Mouse (Mus musculus) erythroblast, adult 5-6 weeks (primary cell): ENCODE measurements around the gene Pms2. TPM values are rescaled to one million over a fixed set of nuclear protein-coding genes. Genes with fewer than 3 reads are reported as not detected.
A peak's percentile ranks its signal among the peaks of the same experiment; 100 is the strongest.

ENCODE experiments used
- ATAC-seq: replicated peaks from 2 replicates; pipeline ENCODE4 v1.8.0; 2016; ENCODE audit warnings: moderate number of reproducible peaks, mild to moderate bottlenecking, moderate TSS enrichment, inconsistent platforms; ENCODE audit not compliant: poor library complexity, low FRiP score, severe bottlenecking
- total RNA-seq, 2 experiments: library from RNA; stranded (forward) in 1 of 2; stranded (reverse) in 1 of 2; fragments of 150-400 nt in 1 of 2; fragments of 200-764, 138-1000 nt in 1 of 2; gene quantifications; 2 replicates each; pipeline versions ENCODE4 v1.2.3 to v1.2.4; 2015 to 2017; ENCODE audit warnings: low replicate concordance in 2 of 2

Gene Pms2
- total RNA-seq (2015; ENCODE audit: low replicate concordance), result 2.5 and 6.1 TPM in 2 replicates
- total RNA-seq (2017; ENCODE audit: low replicate concordance), result 14.8 and 17.8 TPM in 2 replicates

DNA sequence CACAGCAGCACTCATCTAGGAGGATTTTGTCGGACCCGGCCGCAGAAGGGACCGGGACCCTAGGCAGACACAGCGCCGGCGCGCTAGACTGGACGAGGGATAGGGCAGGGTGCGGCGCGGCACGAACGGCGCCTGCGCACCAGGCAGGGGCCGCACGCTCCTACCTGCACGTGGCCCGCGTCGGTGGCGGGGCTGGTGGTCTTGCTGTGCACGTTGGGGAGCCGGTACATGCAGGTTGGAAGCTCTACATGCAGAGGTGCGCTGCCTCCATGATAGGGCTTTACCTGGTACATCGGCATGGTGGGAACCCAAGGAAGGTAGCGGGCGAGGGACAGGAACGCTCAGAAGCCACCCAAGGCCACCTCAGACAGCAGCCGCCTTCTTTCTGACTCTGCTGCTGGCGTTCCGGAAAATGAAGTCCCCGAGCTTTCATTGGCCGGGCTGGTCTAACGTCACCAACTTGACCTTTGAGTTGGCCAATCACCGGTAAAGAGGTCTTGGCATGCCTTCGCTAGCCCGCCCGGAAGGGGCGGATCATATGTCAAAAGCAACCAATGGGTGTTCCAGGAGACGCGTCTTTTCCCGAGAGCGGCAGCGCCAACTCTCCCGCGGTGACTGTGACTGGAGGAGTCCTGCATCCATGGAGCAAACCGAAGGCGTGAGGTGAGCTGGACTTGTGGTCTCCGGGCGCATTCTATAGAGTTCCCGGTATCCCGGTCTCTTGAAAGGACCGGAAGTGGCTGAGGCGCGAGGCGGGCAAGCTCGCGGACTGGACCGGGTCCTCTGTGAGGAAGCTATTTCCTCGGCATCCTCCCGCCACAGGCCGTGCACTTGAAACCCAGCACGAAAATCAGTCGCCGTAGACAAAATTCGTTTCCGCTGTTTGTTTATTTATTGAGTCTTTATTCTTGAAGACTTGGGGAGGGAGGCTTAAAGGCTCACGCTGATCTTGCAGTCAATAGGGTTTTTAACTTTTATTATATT is at the start of gene Pms2, which contains the start of gene Aimp2:
Pms2 (plus strand) TSS at position 548 of the 984 bp plus-strand sequence.
Aimp2 (minus strand) TSS at position 431 of the 984 bp plus-strand sequence.
- ATAC-seq, result peak; percentile 89

DNA sequence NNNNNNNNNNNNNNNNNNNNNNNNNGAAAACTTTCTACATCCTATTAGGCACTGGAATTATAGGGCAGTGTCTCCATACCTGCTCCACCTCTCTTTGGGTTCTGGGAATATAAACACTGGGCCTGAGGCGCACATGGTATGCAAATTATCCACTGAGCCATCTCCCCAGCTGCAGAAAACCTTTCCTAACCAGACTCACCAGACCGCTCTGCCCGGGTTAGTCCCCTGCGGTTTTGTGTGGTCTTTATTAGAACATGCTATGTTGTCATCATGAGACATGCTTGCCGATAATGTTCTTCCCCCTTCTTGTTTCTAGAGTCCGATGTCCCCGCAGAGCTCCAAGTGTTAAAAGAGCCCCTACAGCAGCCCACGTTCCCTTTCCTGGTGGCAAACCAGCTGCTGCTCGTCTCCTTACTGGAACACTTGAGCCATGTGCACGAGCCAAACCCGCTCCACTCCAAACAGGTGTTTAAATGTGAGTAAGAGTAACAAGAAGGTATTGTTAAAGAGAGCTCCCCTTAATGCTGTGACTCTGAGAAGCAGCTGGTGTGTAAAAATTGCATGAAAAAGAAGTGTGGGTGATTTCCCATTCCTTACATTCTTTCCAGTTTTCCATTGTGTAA is 38.1 kb upstream of the Pms2 start:
- ATAC-seq, result 0 out of 2 replicates have a peak, but pooled peaks have one; percentile 27

DNA sequence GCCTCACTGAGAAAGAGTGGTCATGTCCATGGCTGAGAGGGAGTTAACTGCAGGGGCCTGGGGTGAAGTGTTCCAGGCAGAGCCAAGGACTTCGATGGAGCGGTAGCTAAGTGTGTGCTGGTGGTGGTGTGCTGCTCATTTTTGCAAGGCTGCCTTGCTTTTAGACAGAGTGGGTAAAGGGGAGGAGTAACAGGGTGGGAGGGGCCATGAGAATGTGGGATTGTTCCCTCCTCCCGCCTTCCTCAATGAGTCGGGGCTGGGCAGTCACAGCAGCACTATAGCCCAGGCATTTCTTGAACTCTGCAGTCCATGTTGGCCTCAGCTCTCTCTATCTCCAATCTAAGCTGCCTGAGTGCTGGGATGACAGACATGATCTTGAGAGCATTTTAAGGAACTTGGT is 35.2 kb upstream of the Pms2 start:
- peak; percentile 35 for ATAC-seq

DNA sequence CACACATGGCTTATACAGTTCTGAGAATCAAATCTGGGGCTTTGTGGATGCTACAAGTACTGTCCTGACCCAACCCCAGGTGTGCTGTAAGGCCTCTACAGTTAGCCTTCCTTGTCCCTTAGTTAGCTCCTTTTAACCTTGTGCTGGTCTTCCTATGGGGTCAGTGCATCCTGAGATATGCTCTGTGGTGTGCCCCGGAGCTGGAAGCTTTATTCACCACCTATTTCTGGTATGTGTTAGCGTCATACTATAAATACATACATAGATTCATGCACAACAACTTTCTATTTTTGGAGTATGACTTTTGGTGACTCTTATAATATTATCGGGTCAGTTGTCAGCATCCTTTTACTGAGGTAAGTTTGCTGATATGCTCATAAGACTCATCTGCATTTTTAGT is 24.5 kb upstream of the Pms2 start:
- ATAC-seq, result no peak

DNA sequence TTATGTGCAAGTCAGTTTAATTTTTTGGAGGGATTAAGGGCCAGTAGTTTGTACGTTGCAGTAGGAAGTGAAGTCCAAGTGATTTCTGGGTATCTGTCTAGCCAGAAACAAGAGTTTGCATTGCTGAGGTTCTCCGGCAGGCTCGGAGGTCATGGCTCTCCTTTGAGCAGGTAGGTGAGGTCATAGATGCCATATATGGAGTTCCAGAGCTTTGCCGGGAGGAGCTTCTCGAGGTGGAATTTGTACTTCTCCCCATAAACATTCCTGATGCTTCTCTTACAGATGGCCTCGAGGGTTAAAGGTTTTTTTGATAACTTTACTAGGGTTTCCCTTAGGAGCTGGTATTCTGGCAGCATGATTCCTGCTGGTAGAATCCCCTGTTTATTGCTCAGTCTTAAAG is 19.0 kb upstream of the Pms2 start:
- ATAC-seq, result no peak

DNA sequence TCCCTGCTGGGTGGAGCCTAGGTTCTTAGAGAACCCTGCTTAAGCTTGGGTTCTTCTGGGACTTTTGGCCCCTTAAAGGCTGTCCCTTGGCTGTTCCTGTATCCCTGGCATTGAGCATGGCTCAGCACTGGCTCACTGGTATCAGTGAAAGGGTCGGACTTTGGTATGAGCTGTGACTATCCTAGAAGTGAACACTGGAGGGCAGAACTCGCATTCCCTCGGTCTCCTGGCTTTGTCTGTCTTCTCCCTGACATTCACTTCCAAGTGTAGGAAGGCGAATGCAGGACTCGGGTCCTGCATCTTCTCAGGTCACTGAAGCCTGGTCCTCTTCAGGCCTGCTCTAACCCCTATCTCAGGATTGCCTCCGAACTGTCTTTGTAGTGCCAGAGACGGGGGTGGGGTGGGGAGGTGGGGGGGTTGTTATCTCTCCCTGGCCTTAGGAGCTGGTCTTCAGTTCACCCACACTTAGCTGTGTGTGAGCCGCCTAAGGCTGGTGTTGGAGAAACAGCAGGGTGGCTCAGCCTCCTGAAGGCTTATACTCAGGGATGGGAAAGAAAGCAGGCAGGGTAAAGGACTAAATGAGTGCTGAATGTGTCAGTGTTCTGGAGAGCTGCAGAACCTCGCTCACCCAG is 17.4 kb upstream of the Pms2 start:
- ATAC-seq, result no peak

DNA sequence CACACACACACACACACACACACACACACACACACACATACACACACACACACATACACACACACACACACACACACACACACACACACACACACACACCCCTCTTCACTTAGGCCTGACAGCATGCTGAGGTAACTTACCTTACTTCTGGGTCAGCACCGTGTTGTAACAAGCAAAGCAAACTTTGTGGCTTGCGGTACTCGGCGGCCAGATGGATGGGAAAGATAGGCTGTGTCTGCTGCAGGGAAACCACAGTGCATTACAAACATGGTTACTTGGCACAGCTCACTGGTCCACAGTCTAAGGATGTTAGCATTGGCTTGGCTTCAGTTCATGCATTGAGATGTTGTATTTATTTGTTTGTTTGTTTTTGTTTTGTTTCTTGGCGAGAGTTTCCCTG is 16.4 kb upstream of the Pms2 start:
- ATAC-seq, result no peak

DNA sequence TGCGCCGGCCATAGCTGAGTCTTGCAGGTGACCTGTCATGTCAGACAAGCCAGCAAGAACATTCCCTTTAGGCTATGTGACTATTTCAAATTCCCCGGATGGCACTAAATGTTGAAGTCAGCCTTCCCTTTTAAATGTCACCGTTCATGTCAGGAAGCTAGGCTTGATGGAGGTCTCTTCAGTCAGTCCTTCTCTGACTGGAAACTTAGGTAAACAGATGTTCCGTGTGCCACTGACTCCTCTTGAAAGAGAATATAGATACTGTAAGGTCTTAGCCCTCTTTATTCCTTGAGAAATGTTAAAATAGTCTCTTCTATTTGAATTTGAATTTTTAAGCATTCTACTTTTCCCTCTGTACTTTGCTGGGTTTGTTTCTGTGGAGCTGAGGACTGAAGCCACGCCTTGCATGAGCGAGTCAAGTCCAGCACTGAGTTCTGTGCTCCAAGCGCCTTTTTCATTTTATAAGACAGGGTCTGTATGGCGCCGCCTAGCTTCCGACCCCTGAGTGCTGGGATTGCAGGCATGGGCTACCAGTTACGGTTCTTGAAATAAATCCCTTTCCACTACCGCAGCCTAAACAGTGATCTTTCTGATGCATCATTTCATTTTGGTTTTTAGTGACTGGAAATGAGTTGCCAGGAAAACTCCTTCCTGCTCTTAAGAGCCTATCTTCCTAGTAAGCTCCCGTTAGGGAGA is 12.0 kb upstream of the Pms2 start, which contains the start of gene Ankrd61:
Ankrd61 (minus strand) TSS at position 51 of the 696 bp plus-strand sequence.
- no peak for ATAC-seq

DNA sequence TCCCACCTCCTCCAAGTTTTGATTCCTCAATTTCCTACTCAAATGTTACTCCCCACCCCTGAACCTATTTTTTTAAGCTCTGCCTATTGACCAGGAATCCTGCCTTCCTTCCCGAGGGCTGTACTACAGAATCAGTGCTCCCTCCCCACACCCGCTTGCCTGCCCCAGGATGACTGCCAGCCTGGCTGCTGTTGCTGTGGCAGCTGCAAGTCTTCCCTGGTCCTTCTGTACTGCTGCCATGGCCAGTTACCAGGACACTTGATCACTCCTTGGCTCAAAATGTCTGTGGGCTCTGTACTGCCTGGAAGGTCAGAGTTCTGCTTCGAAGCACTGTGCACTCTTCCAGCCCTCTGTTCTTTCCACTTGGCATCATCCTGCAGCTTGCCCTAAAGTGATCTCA is 7.7 kb upstream of the Pms2 start:
- ATAC-seq, result 0 out of 2 replicates have a peak, but pooled peaks have one; percentile 1

DNA sequence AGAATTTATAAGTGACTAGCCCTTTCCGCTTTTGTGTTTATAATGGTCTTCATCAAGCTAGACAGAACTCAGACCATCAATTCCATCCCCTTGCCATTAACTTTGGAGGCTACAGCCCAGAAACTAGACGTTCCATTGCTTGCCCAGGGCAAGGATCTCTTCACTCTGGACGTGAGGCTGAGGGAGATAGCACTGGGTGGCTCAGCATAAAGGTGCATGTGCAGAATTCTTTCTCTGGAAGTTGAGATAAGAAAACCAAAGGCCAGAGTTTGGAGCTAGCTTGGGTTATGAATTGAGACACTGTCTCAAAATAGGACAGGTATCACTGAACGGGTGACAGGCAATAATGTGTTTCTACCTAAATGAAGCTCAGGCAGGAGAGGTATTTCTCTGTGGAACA is 6.0 kb upstream of the Pms2 start:
- ATAC-seq, result peak; percentile 36; the same call in 1 of the 2 replicates

DNA sequence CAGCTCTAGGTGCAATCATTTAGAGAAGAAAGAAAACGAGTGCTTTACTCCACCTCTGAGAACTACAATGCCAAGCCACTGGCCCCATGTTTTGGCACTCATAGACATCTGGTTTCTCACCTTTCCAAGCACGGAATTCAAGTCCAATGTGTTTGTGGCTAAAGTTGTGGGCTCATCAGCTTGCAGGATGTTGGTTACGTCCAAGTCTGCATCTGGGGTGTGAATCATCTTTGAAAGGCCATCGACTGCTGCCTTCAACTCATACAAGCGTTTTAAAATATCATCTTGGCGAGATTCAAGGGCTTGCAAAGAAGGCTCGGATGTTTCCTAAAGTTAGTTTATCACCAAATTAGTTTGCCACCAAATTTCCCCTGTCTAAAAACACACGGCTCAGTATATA is 3.3 kb upstream of the Pms2 start:
- no peak for ATAC-seq

DNA sequence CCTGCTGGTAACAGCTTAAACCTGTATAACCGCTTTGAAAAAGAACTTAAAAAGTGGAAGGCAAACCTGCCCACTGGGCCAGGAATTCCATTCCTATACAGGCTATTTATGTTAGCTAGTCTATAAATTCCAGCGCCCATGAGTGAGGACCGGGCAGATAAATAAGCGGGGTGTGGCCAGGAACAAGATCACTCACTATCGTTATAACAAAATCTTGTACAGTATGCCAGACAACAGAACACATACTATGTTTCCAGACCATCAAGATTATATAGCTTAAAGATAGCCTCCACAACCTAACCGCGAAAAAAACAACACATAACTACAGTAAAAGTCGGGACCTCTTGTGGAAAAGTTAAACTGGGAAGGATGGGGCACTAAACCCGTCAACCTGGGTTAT is 838 bp upstream of the Pms2 start:
- ATAC-seq, result peak; percentile 40

DNA sequence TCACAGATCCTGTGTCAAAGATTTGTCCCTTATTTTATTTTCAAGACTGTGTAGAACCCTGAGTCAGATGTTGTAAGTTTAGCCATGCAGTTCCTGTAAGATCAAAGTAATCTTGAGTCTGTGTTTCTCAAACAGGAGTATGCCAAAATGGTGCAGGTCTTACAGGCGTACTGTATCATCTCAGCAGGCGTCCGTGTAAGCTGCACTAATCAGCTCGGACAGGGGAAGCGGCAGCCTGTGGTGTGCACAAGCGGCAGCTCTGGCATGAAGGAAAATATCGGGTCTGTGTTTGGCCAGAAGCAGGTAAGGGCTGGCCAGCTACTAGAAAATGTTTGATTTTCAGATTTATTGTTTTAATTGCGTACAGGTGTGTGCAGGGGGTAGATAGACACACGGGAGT is 6.5 kb downstream of the Pms2 start:
- no peak for ATAC-seq

DNA sequence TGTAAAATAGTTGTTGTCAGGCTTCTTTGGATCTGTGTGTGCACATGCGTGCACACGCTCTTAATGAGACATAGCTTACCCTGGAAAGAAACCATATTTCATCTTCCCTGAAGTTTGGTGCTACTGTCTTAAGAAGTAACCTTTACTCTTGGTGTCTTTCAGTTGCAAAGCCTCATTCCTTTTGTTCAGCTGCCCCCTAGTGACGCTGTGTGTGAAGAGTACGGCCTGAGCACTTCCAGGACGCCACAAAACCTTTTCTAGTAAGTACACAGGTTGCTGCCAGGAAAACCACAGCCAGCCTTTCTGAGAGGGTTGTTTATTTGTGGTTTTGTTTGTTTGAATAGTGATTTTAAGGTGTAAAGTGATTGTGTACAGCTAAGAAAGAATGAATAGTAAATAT is 7.7 kb downstream of the Pms2 start:
- ATAC-seq, result peak; percentile 89

DNA sequence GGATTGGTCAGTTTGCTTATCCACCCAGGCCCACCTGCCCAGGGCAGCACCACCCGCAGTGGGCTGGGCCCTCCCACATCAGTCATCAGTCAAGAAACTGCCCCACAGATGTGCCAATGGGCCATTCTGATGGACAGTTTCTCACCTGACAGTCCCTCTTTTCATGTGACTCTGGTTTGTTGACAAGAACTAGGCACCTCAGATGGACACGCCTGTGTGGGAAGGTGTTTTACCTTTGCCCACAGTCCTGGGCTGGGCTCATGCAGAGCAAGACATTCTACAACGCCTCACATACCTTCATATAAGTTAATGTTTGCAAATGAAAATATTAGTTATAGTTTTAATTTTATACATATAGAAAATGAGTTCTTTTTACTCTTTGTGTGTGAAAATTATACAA is 8.4 kb downstream of the Pms2 start:
- no peak for ATAC-seq

DNA sequence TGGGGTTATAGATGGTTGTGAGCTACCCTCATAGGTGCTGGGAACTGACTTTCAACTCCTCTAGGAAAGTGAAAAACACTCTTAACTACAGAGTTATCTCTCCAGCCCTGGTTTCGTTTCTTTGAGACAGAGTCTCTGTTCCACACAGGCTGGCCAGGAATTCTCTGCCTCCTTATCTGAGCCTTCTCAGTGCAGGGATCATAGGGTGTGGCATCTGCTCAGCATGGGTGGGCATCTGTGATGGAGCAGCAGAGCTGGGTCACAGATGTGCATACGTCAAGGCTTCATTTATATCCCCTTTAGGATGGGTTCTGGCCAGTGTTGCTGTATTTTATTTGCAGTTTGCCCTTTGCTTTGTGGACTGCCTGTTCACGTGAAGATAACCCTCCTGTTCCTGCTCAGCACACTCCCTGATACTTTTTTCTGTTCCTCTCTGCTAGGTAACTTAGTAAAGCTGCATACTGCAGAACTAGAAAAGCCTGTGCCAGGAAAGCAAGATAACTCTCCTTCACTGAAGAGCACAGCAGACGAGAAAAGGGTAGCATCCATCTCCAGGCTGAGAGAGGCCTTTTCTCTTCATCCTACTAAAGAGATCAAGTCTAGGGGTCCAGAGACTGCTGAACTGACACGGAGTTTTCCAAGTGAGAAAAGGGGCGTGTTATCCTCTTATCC is 15.2 kb downstream of the Pms2 start:
- ATAC-seq, result peak; percentile 98

DNA sequence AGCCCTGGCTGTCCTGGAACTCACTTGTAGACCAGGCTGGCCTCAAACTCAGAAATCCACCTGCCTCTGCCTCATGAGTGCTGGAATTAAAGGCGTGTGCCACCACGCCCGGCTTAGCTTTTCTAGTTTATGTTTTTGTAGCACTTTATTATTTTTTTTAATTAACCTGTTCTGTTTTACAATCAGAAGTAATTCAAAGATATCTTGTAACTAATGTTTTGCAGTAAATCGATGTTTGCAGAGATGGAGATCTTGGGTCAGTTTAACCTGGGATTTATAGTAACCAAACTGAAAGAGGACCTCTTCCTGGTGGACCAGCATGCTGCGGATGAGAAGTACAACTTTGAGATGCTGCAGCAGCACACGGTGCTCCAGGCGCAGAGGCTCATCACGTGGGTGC is 18.1 kb downstream of the Pms2 start, which contains the start of gene Gm42421:
Gm42421 (plus strand) TSS at position 301 of the 400 bp plus-strand sequence.
- ATAC-seq, result no peak

DNA sequence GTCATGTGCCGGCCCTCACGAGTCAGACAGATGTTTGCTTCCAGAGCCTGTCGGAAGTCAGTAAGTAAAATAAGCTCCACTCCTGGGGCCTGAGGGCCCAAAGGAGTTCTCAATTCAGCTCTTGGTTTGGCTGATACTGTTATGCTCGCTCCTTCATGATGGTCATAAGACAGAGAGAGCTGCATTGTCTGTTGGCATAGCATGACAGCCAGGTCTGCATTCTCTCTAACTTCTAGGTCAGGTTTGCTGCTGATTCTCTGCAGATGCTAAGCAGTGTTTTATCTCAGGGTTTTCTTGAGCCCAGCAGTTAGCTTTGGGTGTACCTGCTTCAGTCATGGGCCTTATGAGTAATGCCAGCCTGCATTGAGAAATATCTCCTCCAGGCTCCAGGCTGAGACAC is 19.5 kb downstream of the Pms2 start:
- ATAC-seq, result no peak

DNA sequence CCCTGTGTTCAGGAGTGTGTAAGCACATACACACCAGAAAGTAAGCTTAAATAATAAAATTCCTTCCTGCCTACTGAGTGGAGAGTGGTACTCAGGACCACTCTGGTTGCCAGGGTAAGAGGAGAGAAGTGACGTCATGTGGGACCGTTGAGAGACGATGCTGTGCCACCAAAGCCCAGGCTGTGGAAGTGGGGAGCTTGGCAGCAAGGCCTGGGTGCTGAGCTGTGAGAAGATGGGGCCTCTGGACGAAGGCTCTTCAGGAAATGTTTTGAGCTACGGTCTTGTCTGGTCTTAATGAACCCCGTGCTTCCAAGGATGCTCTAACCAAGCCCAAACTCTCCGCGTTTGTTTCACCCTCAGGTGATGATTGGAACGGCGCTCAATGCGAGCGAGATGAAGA is 20.9 kb downstream of the Pms2 start:
- no peak for ATAC-seq
